9 mouse cellular contexts compared by ENCODE assay signal in genomic region chr2:66408899-66409739, GRCm38 (mm10). TPM values are rescaled to one million over a fixed set of nuclear protein-coding genes. Genes with fewer than 3 reads are reported as not detected.
DNase-seq lines count a peak whose midpoint lies in the region; ATAC-seq lines count a peak whose summit lies in the region.
"Had no signal": no experiment of that assay in that cellular context is flagged by ENCODE, and none has a peak within 500 bp of the region (broad histone marks: within the 10 kb centered on the region; RNA-seq: fewer than 3 reads in every experiment).

No protein-coding gene starts in this region.

- no peaks in the 10 kb centered on the region for H3K36me3 ChIP-seq in embryonic facial prominence, embryonic 15.5 days
- H3K36me3 ChIP-seq in intestine, embryonic 16.5 days (ENCODE audit: control insufficient read depth, insufficient read depth, low read length), result no peaks in the 10 kb centered on the region
- H3K36me3 ChIP-seq in liver, embryonic 12.5 days, result no peaks in the 10 kb centered on the region

- WGBS in embryonic facial prominence, embryonic 15.5 days, result 10% methylated on average over 12 of the region's 12 CpGs
- 9% methylated on average over 12 of the region's 12 CpGs for WGBS in intestine, embryonic 16.5 days
- 4% methylated on average over 12 of the region's 12 CpGs for WGBS in liver, embryonic 12.5 days (ENCODE audit: insufficient replicate concordance)

- H3K4me1 ChIP-seq in embryonic facial prominence, embryonic 15.5 days, result peaks cover 4% of the 10 kb centered on the region; the same call in 1 of the 2 replicates
- H3K4me1 ChIP-seq in intestine, embryonic 16.5 days (ENCODE audit: control insufficient read depth, insufficient read depth, low read length), result 0 out of 2 replicates have a peak, but pooled peaks cover 8% of the 10 kb centered on the region
- H3K4me1 ChIP-seq in liver, embryonic 12.5 days, result no peaks in the 10 kb centered on the region; the same call in 1 of the 2 replicates

- peak; percentile 31 for DNase-seq in adrenal gland, postnatal 10 days
- DNase-seq in adrenal gland, adult 18-20 months (ENCODE audit: low spot score in 2 of 2), result no peak
- DNase-seq in ZHBTc4 (ENCODE audit: low read depth, low spot score), result peak; percentile 16
- DNase-seq in retina, postnatal 1 day, result peak; percentile 67
- DNase-seq in ovary, postnatal 36 days (ENCODE audit: low spot score), result no peak

- no peak overlapping the region for H3K27ac ChIP-seq in embryonic facial prominence, embryonic 15.5 days (replicated peaks)
- no peak overlapping the region for H3K27ac ChIP-seq in intestine, embryonic 16.5 days (ENCODE audit: low read length)
- H3K27ac ChIP-seq in liver, embryonic 12.5 days, result no peak overlapping the region

- no peak overlapping the region for H3K9ac ChIP-seq in embryonic facial prominence, embryonic 15.5 days
- H3K9ac ChIP-seq in intestine, embryonic 16.5 days (ENCODE audit: low read depth, low read length), result 0 out of 2 replicates have a peak overlapping the region, but pooled peaks have one; percentile 11
- no peak overlapping the region for H3K9ac ChIP-seq in liver, embryonic 12.5 days

- ATAC-seq in embryonic facial prominence, embryonic 15.5 days (ENCODE audit: insufficient number of reproducible peaks, low FRiP score, low TSS enrichment, low read depth), result no peak
- no peak for ATAC-seq in intestine, embryonic 16.5 days
- no peak for ATAC-seq in liver, embryonic 12.5 days

- H3K4me2 ChIP-seq in embryonic facial prominence, embryonic 15.5 days (replicated peaks), result peak overlapping the region; percentile 81
- peak overlapping the region; percentile 86 for H3K4me2 ChIP-seq in intestine, embryonic 16.5 days (ENCODE audit: low read depth, low read length)
- H3K4me2 ChIP-seq in liver, embryonic 12.5 days, result peak overlapping the region; percentile 63

- H3K4me3 ChIP-seq in embryonic facial prominence, embryonic 15.5 days (replicated peaks), result peak overlapping the region; percentile 49
- peak overlapping the region; percentile 54 for H3K4me3 ChIP-seq in intestine, embryonic 16.5 days (ENCODE audit: low read length)
- peak overlapping the region; percentile 35; the same call in 1 of the 2 replicates for H3K4me3 ChIP-seq in liver, embryonic 12.5 days

- no peaks in the 10 kb centered on the region for H3K9me3 ChIP-seq in embryonic facial prominence, embryonic 15.5 days (replicated peaks)
- no peaks in the 10 kb centered on the region for H3K9me3 ChIP-seq in intestine, embryonic 16.5 days (ENCODE audit: control insufficient read depth, low read length)
- no peaks in the 10 kb centered on the region for H3K9me3 ChIP-seq in liver, embryonic 12.5 days (replicated peaks)

- H3K27me3 ChIP-seq in embryonic facial prominence, embryonic 15.5 days, result peaks cover 15% of the 10 kb centered on the region; the same call in 1 of the 2 replicates
- H3K27me3 ChIP-seq in intestine, embryonic 16.5 days (replicated peaks; ENCODE audit: control insufficient read depth, insufficient read depth, low read length), result no peaks in the 10 kb centered on the region; the same call in 1 of the 2 replicates
- H3K27me3 ChIP-seq in liver, embryonic 12.5 days (replicated peaks), result peaks cover 22% of the 10 kb centered on the region

RNA-seq across cellular contexts. Expression of gene Scn1a, which starts 31.5 kb away (rescaled TPM):
- total RNA-seq in adrenal gland, postnatal 10 days (2021), result under 1 TPM; 0.12 to 0.42 TPM
- under 1 TPM; 0.10 TPM for total RNA-seq in adrenal gland, adult 18-20 months (2021)
- 0.79 and 0.81 TPM in 2 replicates for polyA plus RNA-seq in embryonic facial prominence, embryonic 15.5 days (2015; fragmentation: Nextera tagmentation; extraction: Ambion mirVana)
- polyA plus RNA-seq in intestine, embryonic 16.5 days (2015; fragmentation: Nextera tagmentation; extraction: Ambion mirVana), result 0.12 and 0.18 TPM in 2 replicates
- not detected in 2 replicates for polyA plus RNA-seq in liver, embryonic 12.5 days (2016; fragmentation: Nextera tagmentation; extraction: Ambion mirVana)
- polyA plus RNA-seq: C2C12 had no signal

Comparison
In these comparisons a context has a peak if more than half of its experiments do, and no peak if none do; other contexts are left out.
1. DNase-seq: peak in adrenal gland, postnatal 10 days (single experiment), ZHBTc4 (single experiment) and retina, postnatal 1 day (single experiment); none in adrenal gland, adult 18-20 months (0 of 2) and ovary, postnatal 36 days (single experiment).
2. Peak in every context shown above with its lines, with median percentiles within 50 percentile points of each other: H3K4me2 ChIP-seq and H3K4me3 ChIP-seq.